Mouse (Mus musculus) limb, embryonic 10.5 days (tissue): Measurements from ENCODE around the gene D2hgdh. TPM values are rescaled to one million over a fixed set of nuclear protein-coding genes. Genes with fewer than 3 reads are reported as not detected.
"Not testable (repeated sequence)": the region's sequence is repeated elsewhere in the genome, so short reads cannot be mapped to it uniquely, and the experiment has no call there.

Experiments used
- DNase-seq: peaks from one replicate; pipeline ENCODE4 v3.0.0-alpha.2; 2017; ENCODE audit warnings: low spot score
- H3K27ac ChIP-seq: fragments of 300-500 bp; sonication (generic); 2 replicates; pipeline ENCODE4 v1.5.1; 2016; ENCODE audit warnings: mild to moderate bottlenecking
- H3K27me3 ChIP-seq: fragments of 300-500 bp; sonication (generic); 2 replicates; pipeline ENCODE4 v1.6.1; 2016; ENCODE audit warnings: low read depth, mild to moderate bottlenecking; ENCODE audit not compliant: poor library complexity, severe bottlenecking
- H3K36me3 ChIP-seq: fragments of 300-500 bp; sonication (generic); 2 replicates; pipeline ENCODE4 v1.6.1; 2016; ENCODE audit warnings: mild to moderate bottlenecking, moderate library complexity
- H3K4me1 ChIP-seq: fragments of 300-500 bp; sonication (generic); 2 replicates; pipeline ENCODE4 v1.6.1; 2016
- H3K4me3 ChIP-seq: fragments of 300-500 bp; sonication (generic); 2 replicates; pipeline ENCODE4 v1.5.1; 2016; ENCODE audit warnings: mild to moderate bottlenecking, moderate library complexity
- H3K9me3 ChIP-seq: fragments of 300-500 bp; sonication (generic); replicated peaks from 2 replicates; pipeline ENCODE4 v1.6.1; 2016; ENCODE audit warnings: mild to moderate bottlenecking
- WGBS: fragments of 180-500 bp; shearing (Covaris S2); methylation state at CpG from one replicate; pipeline ENCODE4 v1.1.7; 2016; 5-methylcytosine and 5-hydroxymethylcytosine counted together
- polyA plus RNA-seq: library from polyadenylated mRNA; unstranded; fragments of >200 nt; fragmentation: Nextera tagmentation; extraction: Ambion mirVana; gene quantifications from 2 replicates; pipeline ENCODE4 v1.2.1, GENCODE M21; 2016

Gene D2hgdh
- polyA plus RNA-seq, 1 experiment from 2014 or later: 15.0 TPM

GRCm38 (mm10) chr1:93836532-93836913, 11.8 kb downstream of the D2hgdh start:
- no peak for DNase-seq
- no peaks in the 10 kb centered on the region for H3K4me1 ChIP-seq
- H3K36me3 ChIP-seq: peaks cover 30% of the 10 kb centered on the region
- WGBS: 89% methylated on average over 2 of the region's 2 CpGs
- H3K4me3 ChIP-seq: no peak overlapping the region
- no peaks in the 10 kb centered on the region for H3K27me3 ChIP-seq
- H3K27ac ChIP-seq: no peak overlapping the region
- no peaks in the 10 kb centered on the region for H3K9me3 ChIP-seq

DNA sequence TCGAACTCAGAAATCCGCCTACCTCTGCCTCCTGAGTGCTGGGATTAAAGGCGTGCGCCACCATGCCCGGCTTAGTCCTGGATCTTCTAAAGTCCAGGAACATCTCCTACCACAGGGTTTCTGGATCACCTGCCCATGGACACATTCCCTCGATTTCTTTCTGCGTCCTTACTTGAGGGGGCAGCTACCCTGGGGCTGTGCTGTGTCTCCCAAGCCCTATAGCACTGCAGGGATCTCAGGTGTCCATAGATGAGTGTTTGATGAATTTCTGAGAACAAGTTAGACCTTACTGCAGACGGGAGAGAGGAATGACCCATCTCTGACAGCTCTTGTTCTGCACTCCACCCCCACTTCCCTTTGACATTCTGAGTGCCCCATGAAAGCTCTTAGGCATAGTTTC, 12.6 kb downstream of the D2hgdh start:
- Histone ChIP-seq H3K4me3 (no peak overlapping the region), H3K9me3 (no peaks in the 10 kb centered on the region), H3K36me3 (peaks cover 30% of the 10 kb centered on the region), H3K4me1 (no peaks in the 10 kb centered on the region), H3K27ac (no peak overlapping the region), H3K27me3 (no peaks in the 10 kb centered on the region)
- DNase-seq: no peak
- WGBS: 90% methylated on average over 8 of the region's 8 CpGs

GRCm38 (mm10) chr1:93838569-93838968, 13.9 kb downstream of the D2hgdh start:
- H3K4me1 ChIP-seq, DNase-seq, H3K27ac ChIP-seq, H3K27me3 ChIP-seq, H3K9me3 ChIP-seq, H3K4me3 ChIP-seq: not testable (repeated sequence)
- WGBS: 92% methylated on average over 8 of the region's 8 CpGs
- peaks cover 30% of the 10 kb centered on the region for H3K36me3 ChIP-seq

DNA sequence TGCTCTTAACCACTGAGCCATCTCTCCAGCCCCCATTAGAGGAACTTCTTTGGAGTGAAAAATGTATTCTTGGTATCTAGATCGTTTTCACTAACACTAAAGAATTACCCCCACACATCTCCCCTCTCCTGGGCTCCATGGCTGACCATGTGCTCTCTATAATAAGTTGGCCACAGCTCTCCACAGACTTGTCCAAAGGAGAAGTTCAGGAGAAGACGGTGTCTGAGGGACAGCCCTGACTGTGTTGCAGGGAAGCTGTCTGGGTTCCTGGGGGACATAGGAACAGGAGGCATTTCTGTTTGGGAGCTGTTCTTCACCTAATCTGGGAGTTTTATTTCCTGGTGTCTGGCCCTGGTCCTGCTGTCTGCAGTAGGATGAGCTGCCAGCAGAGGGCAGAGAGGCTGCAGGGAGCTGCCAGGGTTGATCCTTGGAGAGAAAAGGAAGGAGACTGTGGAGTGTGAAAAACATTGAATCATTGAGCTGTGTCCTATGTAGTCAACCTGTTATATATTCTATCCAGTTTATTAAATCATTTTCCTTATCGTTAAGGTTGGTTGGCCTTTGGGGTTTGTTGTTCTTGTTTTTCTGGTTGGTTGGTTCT, 21.2 kb downstream of the D2hgdh start:
- not testable (repeated sequence) for DNase-seq, H3K9me3 ChIP-seq, H3K4me1 ChIP-seq, H3K4me3 ChIP-seq, H3K27ac ChIP-seq, H3K27me3 ChIP-seq, H3K36me3 ChIP-seq
- WGBS: 80% methylated on average over 3 of the region's 3 CpGs

DNA sequence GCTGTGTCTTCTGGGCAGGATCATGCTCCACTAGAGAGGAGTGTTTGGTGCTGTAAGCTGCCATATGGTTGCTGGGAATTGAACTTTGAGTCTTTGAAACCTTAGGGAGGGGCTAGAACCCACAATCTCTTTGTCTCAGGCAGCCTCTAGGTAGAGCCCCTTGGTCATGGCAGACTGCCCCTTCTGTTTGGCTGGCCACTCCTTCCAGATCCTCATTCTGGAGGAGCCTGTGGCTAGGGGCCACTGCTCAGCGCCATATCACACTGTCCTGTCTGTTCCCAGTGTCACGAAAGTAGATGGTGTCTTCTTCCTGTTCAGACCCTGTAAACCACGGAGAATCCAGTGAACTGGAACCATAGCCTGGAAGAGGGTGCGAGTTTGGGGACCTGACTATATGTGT, 31.1 kb downstream of the D2hgdh start:
- H3K27me3 ChIP-seq, DNase-seq, H3K36me3 ChIP-seq, H3K9me3 ChIP-seq, H3K27ac ChIP-seq, H3K4me3 ChIP-seq, H3K4me1 ChIP-seq: not testable (repeated sequence)
- 89% methylated on average over 4 of the region's 4 CpGs for WGBS

DNA sequence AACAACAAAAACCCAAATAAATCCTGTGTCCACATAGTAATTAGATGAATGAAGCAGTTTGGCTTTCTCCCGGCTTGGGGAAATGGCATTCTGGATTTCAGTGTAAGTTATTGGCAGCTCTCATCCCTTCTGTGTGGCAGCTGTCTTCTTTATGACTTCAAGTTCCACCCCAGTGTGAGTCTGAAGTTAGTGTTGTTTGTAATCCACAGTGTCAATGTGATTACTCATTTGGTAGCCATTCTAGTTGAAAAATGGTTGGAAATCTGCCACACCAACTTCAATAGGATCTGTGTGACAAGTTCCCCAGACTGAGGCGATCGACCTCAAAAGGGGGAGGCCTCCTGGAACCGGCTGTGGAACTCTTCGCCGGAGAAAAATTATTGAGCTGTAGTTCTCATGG, 32.7 kb downstream of the D2hgdh start:
- H3K4me3 ChIP-seq: no peak overlapping the region
- DNase-seq: no peak
- H3K27ac ChIP-seq: no peak overlapping the region
- 90% methylated on average over 6 of the region's 6 CpGs for WGBS
- no peaks in the 10 kb centered on the region for H3K9me3 ChIP-seq
- no peaks in the 10 kb centered on the region for H3K4me1 ChIP-seq
- no peaks in the 10 kb centered on the region for H3K27me3 ChIP-seq
- no peaks in the 10 kb centered on the region for H3K36me3 ChIP-seq

- H3K4me3 ChIP-seq: no peak overlapping the region
- H3K9me3 ChIP-seq: no peaks in the 10 kb centered on the region
- 95% methylated on average over 3 of the region's 3 CpGs for WGBS
- H3K4me1 ChIP-seq: no peaks in the 10 kb centered on the region
- no peaks in the 10 kb centered on the region for H3K27me3 ChIP-seq
- no peak for DNase-seq
- no peak overlapping the region for H3K27ac ChIP-seq
- no peaks in the 10 kb centered on the region for H3K36me3 ChIP-seq
Measured at GRCm38 (mm10) chr1:93857991-93858390, 33.3 kb downstream of the D2hgdh start.

- DNase-seq: no peak
- H3K4me3 ChIP-seq: no peak overlapping the region
- H3K27ac ChIP-seq: no peak overlapping the region
- no peaks in the 10 kb centered on the region for H3K4me1 ChIP-seq
- no peaks in the 10 kb centered on the region for H3K9me3 ChIP-seq
- no peaks in the 10 kb centered on the region for H3K27me3 ChIP-seq
- no peaks in the 10 kb centered on the region for H3K36me3 ChIP-seq
Measured at GRCm38 (mm10) chr1:93859619-93860018, 34.9 kb downstream of the D2hgdh start.

DNA sequence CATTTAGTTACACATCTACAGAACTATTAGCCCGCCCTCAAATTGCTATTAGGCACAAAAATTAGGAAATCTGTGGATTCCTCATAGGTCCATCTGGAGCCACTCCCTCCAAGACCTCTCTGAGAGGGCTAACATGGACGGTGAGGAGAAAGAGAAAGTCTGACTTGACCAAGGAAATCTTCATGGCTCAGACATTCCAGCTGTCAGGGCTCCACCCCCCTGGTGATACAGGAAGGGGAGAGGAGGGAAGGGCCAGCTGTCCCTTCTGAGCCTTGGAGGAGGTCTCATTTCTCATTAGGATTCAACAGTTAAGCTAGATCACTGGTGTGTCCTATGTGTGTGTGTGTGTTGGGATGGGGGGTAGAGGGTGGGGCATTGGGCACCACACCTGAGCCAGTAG, 36.3 kb downstream of the D2hgdh start, which contains the start of gene Gal3st2:
Gal3st2 (plus strand) TSS at position 259 of the 400 bp plus-strand sequence.
- not testable (repeated sequence) for H3K27ac ChIP-seq, H3K4me1 ChIP-seq, H3K36me3 ChIP-seq, H3K4me3 ChIP-seq, H3K27me3 ChIP-seq, H3K9me3 ChIP-seq, DNase-seq
- WGBS: 66% methylated on average over 2 of the region's 2 CpGs

DNA sequence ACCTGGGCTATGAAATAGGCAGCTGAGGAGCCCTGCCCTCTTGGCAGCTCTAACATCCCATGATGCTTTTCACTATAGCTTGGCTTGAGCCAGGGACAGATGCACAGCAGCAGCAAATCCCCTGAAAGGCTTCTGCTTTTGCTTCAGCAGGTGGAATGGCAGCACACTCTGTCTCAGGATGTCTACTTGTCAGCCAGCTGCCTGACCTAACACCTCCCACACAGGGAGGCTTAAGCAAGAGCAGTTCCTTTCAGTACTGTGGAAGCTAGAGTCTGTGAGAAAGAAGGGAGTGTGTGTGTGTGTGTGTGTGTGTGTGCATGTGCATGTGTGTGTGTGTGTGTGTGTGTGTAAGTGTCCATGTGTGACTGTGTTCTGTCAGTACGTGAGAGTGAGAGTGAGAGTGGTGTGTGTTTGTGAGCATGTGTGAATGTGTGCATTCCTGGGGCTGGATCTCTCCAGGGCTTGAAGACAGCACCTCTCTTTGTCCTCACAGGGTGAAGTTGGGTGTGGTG, 46.9 kb downstream of the D2hgdh start:
- not testable (repeated sequence) for H3K36me3 ChIP-seq, H3K27me3 ChIP-seq, H3K27ac ChIP-seq, DNase-seq, H3K4me1 ChIP-seq, H3K4me3 ChIP-seq, H3K9me3 ChIP-seq
- WGBS: 57% methylated on average over 1 of the region's 1 CpGs

GRCm38 (mm10) chr1:93874405-93874804, 49.7 kb downstream of the D2hgdh start:
- WGBS: 96% methylated on average over 18 of the region's 22 CpGs
- H3K9me3 ChIP-seq, H3K4me1 ChIP-seq, H3K4me3 ChIP-seq, DNase-seq, H3K27me3 ChIP-seq, H3K27ac ChIP-seq, H3K36me3 ChIP-seq: not testable (repeated sequence)

GRCm38 (mm10) chr1:93881778-93882177, 57.1 kb downstream of the D2hgdh start:
- no CpG with 5 or more reads among the region's 11 CpGs for WGBS
- H3K36me3 ChIP-seq, H3K27ac ChIP-seq, H3K4me3 ChIP-seq, H3K27me3 ChIP-seq, H3K4me1 ChIP-seq, H3K9me3 ChIP-seq, DNase-seq: not testable (repeated sequence)

- H3K27ac ChIP-seq, H3K9me3 ChIP-seq, H3K36me3 ChIP-seq, DNase-seq, H3K4me3 ChIP-seq, H3K4me1 ChIP-seq, H3K27me3 ChIP-seq: not testable (repeated sequence)
- WGBS: 85% methylated on average over 1 of the region's 1 CpGs
Measured at GRCm38 (mm10) chr1:93890936-93891335, 66.2 kb downstream of the D2hgdh start.

DNA sequence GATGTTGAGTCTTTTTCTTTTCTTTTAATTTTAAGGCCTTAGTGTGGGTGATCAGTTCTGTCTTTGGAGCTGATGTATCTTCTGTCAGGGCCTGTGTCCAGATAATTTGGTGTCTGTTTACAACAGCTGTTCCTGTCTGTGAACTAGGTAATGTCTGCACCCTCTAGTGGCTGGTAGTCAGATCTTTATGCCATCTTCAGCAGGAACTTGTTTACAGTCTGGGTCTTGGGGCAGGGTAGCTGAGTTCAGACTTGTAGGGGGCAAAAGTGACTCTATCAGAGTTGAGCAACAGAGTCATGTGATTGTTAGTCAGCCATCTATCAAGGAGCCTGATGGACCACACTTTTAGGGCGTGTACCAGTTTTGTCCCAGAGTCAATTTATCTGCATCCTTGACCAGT, 72.7 kb downstream of the D2hgdh start:
- not testable (repeated sequence) for H3K4me1 ChIP-seq, DNase-seq, H3K27ac ChIP-seq, H3K27me3 ChIP-seq, H3K4me3 ChIP-seq, H3K9me3 ChIP-seq, H3K36me3 ChIP-seq
- no CpG with 5 or more reads among the region's 1 CpGs for WGBS
